Mouse (Mus musculus): ENCODE data around the gene Olfr283. TPM values are rescaled to one million over a fixed set of nuclear protein-coding genes. Genes with fewer than 3 reads are reported as not detected.

Gene Olfr283
- polyA plus RNA-seq, 1 experiment from 2014 or later, result not detected

Other genes starting within 250 kb of the Olfr283 start
- 59.6 and 60.2 TPM in 2 replicates for gene Asb8, start 215.3 kb downstream of the Olfr283 start, polyA plus RNA-seq (2015; fragmentation: Nextera tagmentation; extraction: Ambion mirVana)
- 1.8 and 2.1 TPM in 2 replicates for gene Ccdc184, start 213.8 kb downstream of the Olfr283 start, polyA plus RNA-seq (2015; fragmentation: Nextera tagmentation; extraction: Ambion mirVana)
- not detected in 2 replicates for gene Olfr288, start 185.4 kb downstream of the Olfr283 start, polyA plus RNA-seq (2015; fragmentation: Nextera tagmentation; extraction: Ambion mirVana)
- not detected in 2 replicates for gene Gm44579, start 160.0 kb downstream of the Olfr283 start, polyA plus RNA-seq (2015; fragmentation: Nextera tagmentation; extraction: Ambion mirVana)
- not detected in 2 replicates for gene Olfr287, start 159.9 kb downstream of the Olfr283 start, polyA plus RNA-seq (2015; fragmentation: Nextera tagmentation; extraction: Ambion mirVana)
- gene Olfr286, start 146.5 kb downstream of the Olfr283 start, polyA plus RNA-seq (2015; fragmentation: Nextera tagmentation; extraction: Ambion mirVana), result not detected in 2 replicates
- not detected in 2 replicates for gene H1fnt, start 123.7 kb downstream of the Olfr283 start, polyA plus RNA-seq (2015; fragmentation: Nextera tagmentation; extraction: Ambion mirVana)
- 2.2 and 2.3 TPM in 2 replicates for gene Zfp641, start 84.8 kb downstream of the Olfr283 start, polyA plus RNA-seq (2015; fragmentation: Nextera tagmentation; extraction: Ambion mirVana)
- not detected in 2 replicates for gene Olfr285, start 63.6 kb downstream of the Olfr283 start, polyA plus RNA-seq (2015; fragmentation: Nextera tagmentation; extraction: Ambion mirVana)
- gene Olfr284, start 40.0 kb downstream of the Olfr283 start, polyA plus RNA-seq (2015; fragmentation: Nextera tagmentation; extraction: Ambion mirVana), result not detected in 2 replicates
- not detected in 2 replicates for gene Olfr282, start 50.3 kb upstream of the Olfr283 start, polyA plus RNA-seq (2015; fragmentation: Nextera tagmentation; extraction: Ambion mirVana)
- not detected in 2 replicates for gene Olfr281, start 71.6 kb upstream of the Olfr283 start, polyA plus RNA-seq (2015; fragmentation: Nextera tagmentation; extraction: Ambion mirVana)
- not detected in 2 replicates for gene OR5BS1P, start 89.0 kb upstream of the Olfr283 start, polyA plus RNA-seq (2015; fragmentation: Nextera tagmentation; extraction: Ambion mirVana)
- gene Lalba, start 101.8 kb upstream of the Olfr283 start, polyA plus RNA-seq (2015; fragmentation: Nextera tagmentation; extraction: Ambion mirVana), result 0.21 and 0.55 TPM in 2 replicates
- gene Olfr279, start 111.5 kb upstream of the Olfr283 start, polyA plus RNA-seq (2015; fragmentation: Nextera tagmentation; extraction: Ambion mirVana), result not detected in 2 replicates
- 106 and 113 TPM in 2 replicates for gene Kansl2, start 153.3 kb upstream of the Olfr283 start, polyA plus RNA-seq (2015; fragmentation: Nextera tagmentation; extraction: Ambion mirVana)
- 64.4 and 76.4 TPM in 2 replicates for gene Ccnt1, start 190.0 kb upstream of the Olfr283 start, polyA plus RNA-seq (2015; fragmentation: Nextera tagmentation; extraction: Ambion mirVana)
- 0.41 and 0.69 TPM in 2 replicates for gene 4930415O20Rik, start 190.1 kb upstream of the Olfr283 start, polyA plus RNA-seq (2015; fragmentation: Nextera tagmentation; extraction: Ambion mirVana)
- 24.4 and 26.0 TPM in 2 replicates for gene Adcy6, start 229.1 kb upstream of the Olfr283 start, polyA plus RNA-seq (2015; fragmentation: Nextera tagmentation; extraction: Ambion mirVana)
- gene Cacnb3, start 249.9 kb upstream of the Olfr283 start, polyA plus RNA-seq (2015; fragmentation: Nextera tagmentation; extraction: Ambion mirVana), result 34.4 and 34.9 TPM in 2 replicates